Mouse (Mus musculus) testis, adult 2 months (tissue): Measurements from ENCODE around the gene Krtap26-1. TPM values are rescaled to one million over a fixed set of nuclear protein-coding genes. Genes with fewer than 3 reads are reported as not detected.

ENCODE experiments used
- H3K27ac ChIP-seq: fragments of 200-500 bp; 2 replicates; pipeline ENCODE4 v1.5.1; 2012; ENCODE audit warnings: low read depth, low read length; ENCODE audit not compliant: control insufficient read depth, insufficient read depth
- H3K27me3 ChIP-seq: fragments of 200-500 bp; 2 replicates; pipeline ENCODE4 v1.6.1; 2012; ENCODE audit warnings: mild to moderate bottlenecking, low read length, moderate library complexity; ENCODE audit not compliant: control insufficient read depth, insufficient read depth
- H3K36me3 ChIP-seq: fragments of 200-500 bp; 2 replicates; pipeline ENCODE4 v1.6.1; 2012; ENCODE audit warnings: mild to moderate bottlenecking, low read length; ENCODE audit not compliant: control insufficient read depth, insufficient read depth
- H3K4me1 ChIP-seq: fragments of 200-500 bp; 2 replicates; pipeline ENCODE4 v1.6.1; 2012; ENCODE audit warnings: low read length; ENCODE audit not compliant: control insufficient read depth, insufficient read depth
- H3K4me3 ChIP-seq: fragments of 200-500 bp; 2 replicates; pipeline ENCODE4 v1.5.1; 2012; ENCODE audit warnings: low read depth, mild to moderate bottlenecking, low read length, moderate library complexity, mixed read lengths; ENCODE audit not compliant: control insufficient read depth
- CTCF ChIP-seq: fragments of 200-500 bp; IDR thresholded peaks from 2 replicates; pipeline ENCODE4 v1.5.1; 2012; ENCODE audit warnings: low read depth, mild to moderate bottlenecking, inconsistent platforms, low read length, moderate library complexity; ENCODE audit not compliant: control insufficient read depth, insufficient read depth, insufficient replicate concordance
- POLR2A ChIP-seq: fragments of 200-500 bp; IDR thresholded peaks from 2 replicates; pipeline ENCODE4 v1.6.1; 2012; ENCODE audit warnings: low read depth, mild to moderate bottlenecking, inconsistent platforms, low read length, moderate library complexity; ENCODE audit not compliant: control insufficient read depth
- polyA plus RNA-seq: library from polyadenylated mRNA; depleted of rRNA; stranded (reverse); fragments of >200 nt; gene quantifications from 2 replicates; pipeline ENCODE4 v1.2.3, GENCODE M21; 2012

The Krtap26-1 gene
- polyA plus RNA-seq, 1 experiment = not detected

- H3K4me3 ChIP-seq = no peak overlapping the region
- H3K27me3 ChIP-seq = no peaks in the 10 kb centered on the region
- TF ChIP-seq POLR2A (no peak), CTCF (no peak)
- no peak overlapping the region for H3K27ac ChIP-seq
- H3K36me3 ChIP-seq = no peaks in the 10 kb centered on the region
- H3K4me1 ChIP-seq = peaks cover 3% of the 10 kb centered on the region; the same call in 1 of the 2 replicates
Observed at GRCm38 (mm10) chr16:88651082-88651481, 3.5 kb upstream of the Krtap26-1 start.

GRCm38 (mm10) chr16:88646366-88647111, 1.1 kb downstream of the Krtap26-1 start:
- TF ChIP-seq POLR2A (no peak), CTCF (no peak)
- peaks cover 3% of the 10 kb centered on the region; the same call in 1 of the 2 replicates for H3K4me1 ChIP-seq
- no peak overlapping the region for H3K4me3 ChIP-seq
- H3K27me3 ChIP-seq = no peaks in the 10 kb centered on the region
- H3K27ac ChIP-seq = no peak overlapping the region
- no peaks in the 10 kb centered on the region for H3K36me3 ChIP-seq

- Histone ChIP-seq H3K4me1 (no peaks in the 10 kb centered on the region), H3K27me3 (no peaks in the 10 kb centered on the region), H3K27ac (no peak overlapping the region), H3K36me3 (no peaks in the 10 kb centered on the region), H3K4me3 (no peak overlapping the region)
- TF ChIP-seq POLR2A = no peak
- no peak for TF ChIP-seq CTCF
Observed at GRCm38 (mm10) chr16:88640053-88640452, 7.5 kb downstream of the Krtap26-1 start.

GRCm38 (mm10) chr16:88635142-88635541, 12.5 kb downstream of the Krtap26-1 start:
- no peaks in the 10 kb centered on the region for H3K27me3 ChIP-seq
- no peaks in the 10 kb centered on the region for H3K4me1 ChIP-seq
- no peaks in the 10 kb centered on the region for H3K36me3 ChIP-seq
- no peak overlapping the region for H3K27ac ChIP-seq
- no peak overlapping the region for H3K4me3 ChIP-seq
- TF ChIP-seq POLR2A = no peak
- TF ChIP-seq CTCF = no peak

GRCm38 (mm10) chr16:88631474-88631873, 16.1 kb downstream of the Krtap26-1 start:
- Histone ChIP-seq H3K4me3 (no peak overlapping the region), H3K4me1 (peaks cover 2% of the 10 kb centered on the region; the same call in 1 of the 2 replicates), H3K27me3 (no peaks in the 10 kb centered on the region), H3K27ac (no peak overlapping the region), H3K36me3 (no peaks in the 10 kb centered on the region)
- TF ChIP-seq POLR2A (no peak), CTCF (no peak)

- no peak within 1 kb of the TSS for H3K4me3 ChIP-seq
- H3K4me1 ChIP-seq = peaks cover 2% of the 10 kb centered on the region; the same call in 1 of the 2 replicates
- H3K27ac ChIP-seq = no peak within 1 kb of the TSS
- H3K27me3 ChIP-seq = no peaks in the 10 kb centered on the region
- no peaks in the 10 kb centered on the region for H3K36me3 ChIP-seq
- TF ChIP-seq CTCF (no peak), POLR2A (no peak)
Observed at GRCm38 (mm10) chr16:88627566-88627965, 20.0 kb downstream of the Krtap26-1 start, which contains the start of gene 2310079G19Rik. 2310079G19Rik (minus strand) TSS chr16:88627666.

GRCm38 (mm10) chr16:88612712-88613111, 34.9 kb downstream of the Krtap26-1 start:
- no peaks in the 10 kb centered on the region for H3K27me3 ChIP-seq
- TF ChIP-seq POLR2A (no peak), CTCF (no peak)
- no peaks in the 10 kb centered on the region for H3K4me1 ChIP-seq
- H3K27ac ChIP-seq = no peak overlapping the region
- H3K36me3 ChIP-seq = no peaks in the 10 kb centered on the region
- no peak overlapping the region; the same call in 1 of the 2 replicates for H3K4me3 ChIP-seq
